Mouse (Mus musculus): ENCODE results near the gene Pigc. TPM values are rescaled to one million over a fixed set of nuclear protein-coding genes. Genes with fewer than 3 reads are reported as not detected.
A peak's percentile ranks its signal among the peaks of the same experiment; 100 is the strongest.

Gene Pigc
- polyA plus RNA-seq, 1 experiment from 2014 or later: 35.7 TPM

GRCm38 (mm10) chr1:161951009-161951779 is 17.8 kb upstream of the Pigc start:
- no peak overlapping the region for H3K9ac ChIP-seq
- 80% methylated on average over 5 of the region's 5 CpGs for WGBS
- no peaks in the 10 kb centered on the region for H3K9me3 ChIP-seq
- no peaks in the 10 kb centered on the region for H3K27me3 ChIP-seq (replicated peaks)
- H3K4me2 ChIP-seq (replicated peaks): no peak overlapping the region
- H3K36me3 ChIP-seq: no peaks in the 10 kb centered on the region
- no peak overlapping the region for H3K4me3 ChIP-seq
- no peak overlapping the region for H3K27ac ChIP-seq
- no peaks in the 10 kb centered on the region for H3K4me1 ChIP-seq
- ATAC-seq (ENCODE audit: low FRiP score, low read depth): no peak

DNA sequence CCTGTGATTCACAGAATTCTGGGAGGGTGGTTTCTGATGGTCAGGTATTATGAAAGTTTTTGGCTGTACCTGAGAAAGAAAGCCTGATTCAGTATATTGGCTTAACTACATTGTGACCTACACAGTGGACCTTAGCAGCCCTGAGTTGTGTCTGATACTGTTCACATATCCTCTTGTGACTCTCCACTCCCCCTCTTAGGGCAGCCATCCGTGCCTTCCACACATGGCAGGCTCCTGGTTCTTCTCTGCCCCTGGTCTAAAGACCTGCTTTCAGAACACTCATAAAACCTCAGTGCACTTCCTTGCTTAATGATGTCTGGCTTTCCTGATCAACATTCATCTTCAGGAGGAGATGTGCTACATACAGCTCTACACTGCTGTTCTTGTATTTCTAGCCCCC is 16.4 kb upstream of the Pigc start:
- no peak for ATAC-seq (ENCODE audit: low FRiP score, low read depth)
- no peak overlapping the region for H3K9ac ChIP-seq
- H3K9me3 ChIP-seq: no peaks in the 10 kb centered on the region
- no peaks in the 10 kb centered on the region for H3K36me3 ChIP-seq
- WGBS: 50% methylated on average over 1 of the region's 1 CpGs
- no peaks in the 10 kb centered on the region for H3K4me1 ChIP-seq
- no peak overlapping the region for H3K4me2 ChIP-seq (replicated peaks)
- H3K27ac ChIP-seq: no peak overlapping the region
- H3K4me3 ChIP-seq: no peak overlapping the region
- H3K27me3 ChIP-seq (replicated peaks): no peaks in the 10 kb centered on the region

DNA sequence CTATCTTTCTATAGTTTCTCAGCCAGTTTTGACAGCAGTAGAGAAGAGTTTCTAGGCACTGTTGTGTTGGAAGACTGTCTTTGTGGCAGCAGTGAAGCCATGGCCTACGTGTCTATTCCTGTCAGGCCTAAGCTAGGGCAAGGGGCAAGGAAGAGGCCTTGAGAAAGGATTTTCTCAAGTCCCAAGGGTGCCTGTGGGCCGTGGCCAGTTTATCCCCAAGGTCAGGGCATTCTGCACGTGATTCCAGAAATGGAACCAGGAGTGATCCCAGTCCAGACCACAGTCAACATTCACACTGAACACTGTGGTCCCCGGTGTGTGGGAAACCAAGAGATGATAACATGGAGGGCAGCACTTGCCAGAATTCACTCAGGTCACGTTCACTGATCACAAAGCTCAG is 13.1 kb upstream of the Pigc start:
- 78% methylated on average over 5 of the region's 5 CpGs for WGBS
- Histone ChIP-seq H3K36me3 (no peaks in the 10 kb centered on the region), H3K4me1 (no peaks in the 10 kb centered on the region), H3K4me2 (replicated peaks) (no peak overlapping the region), H3K9ac (no peak overlapping the region), H3K9me3 (no peaks in the 10 kb centered on the region), H3K27me3 (replicated peaks) (no peaks in the 10 kb centered on the region), H3K27ac (no peak overlapping the region), H3K4me3 (no peak overlapping the region)
- ATAC-seq (ENCODE audit: low FRiP score, low read depth): no peak

DNA sequence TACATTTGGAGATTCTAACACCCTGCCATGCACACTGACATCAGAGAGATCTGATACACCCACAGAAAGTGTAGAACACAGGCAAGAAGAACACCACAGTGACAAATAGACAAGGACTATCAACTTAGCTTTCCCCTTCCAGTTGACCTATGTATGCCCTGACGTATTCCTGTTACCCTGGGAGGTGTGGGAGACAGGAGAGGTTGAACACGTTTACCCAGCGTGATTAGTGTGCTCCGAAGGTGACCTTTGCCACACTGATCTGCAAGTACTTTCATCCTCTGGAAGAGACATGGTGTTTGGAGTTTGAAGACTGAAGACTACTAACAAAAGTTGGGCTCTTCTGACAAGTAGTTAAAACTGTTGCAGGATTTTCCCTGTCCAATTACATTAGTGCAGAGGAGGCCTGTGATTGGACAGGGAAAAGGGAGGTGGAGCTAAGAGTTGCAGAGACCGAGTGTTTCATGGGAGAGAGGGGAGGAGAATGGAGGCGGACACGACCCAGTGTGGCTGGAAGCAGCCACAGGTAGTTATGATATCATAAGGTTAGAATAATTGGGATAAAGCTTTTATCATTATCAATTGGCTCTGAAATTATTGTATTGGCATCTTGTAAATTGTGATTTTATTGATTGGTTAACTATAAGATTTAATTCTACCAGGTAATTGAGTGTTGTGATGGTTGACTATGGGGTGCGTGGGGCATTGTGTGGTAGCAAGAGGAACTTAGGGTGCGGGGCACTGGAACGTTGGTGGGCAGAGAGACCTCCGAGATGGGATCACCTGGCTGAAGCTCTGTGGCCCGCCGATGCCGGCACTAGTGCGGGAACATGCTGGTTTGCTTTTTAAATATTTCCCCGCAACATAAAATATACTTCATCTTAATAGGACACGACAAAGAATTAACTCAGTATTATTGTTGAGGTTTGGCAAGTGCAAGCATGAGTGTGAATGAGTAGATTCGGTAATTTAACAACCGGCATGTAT is 10.7 kb upstream of the Pigc start:
- no peak for ATAC-seq (ENCODE audit: low FRiP score, low read depth)
- no peaks in the 10 kb centered on the region for H3K9me3 ChIP-seq
- WGBS: 84% methylated on average over 19 of the region's 19 CpGs
- no peak overlapping the region for H3K9ac ChIP-seq
- no peaks in the 10 kb centered on the region for H3K27me3 ChIP-seq (replicated peaks)
- no peak overlapping the region for H3K4me3 ChIP-seq
- H3K4me1 ChIP-seq: no peaks in the 10 kb centered on the region
- no peaks in the 10 kb centered on the region for H3K36me3 ChIP-seq
- H3K27ac ChIP-seq: no peak overlapping the region
- H3K4me2 ChIP-seq (replicated peaks): no peak overlapping the region

DNA sequence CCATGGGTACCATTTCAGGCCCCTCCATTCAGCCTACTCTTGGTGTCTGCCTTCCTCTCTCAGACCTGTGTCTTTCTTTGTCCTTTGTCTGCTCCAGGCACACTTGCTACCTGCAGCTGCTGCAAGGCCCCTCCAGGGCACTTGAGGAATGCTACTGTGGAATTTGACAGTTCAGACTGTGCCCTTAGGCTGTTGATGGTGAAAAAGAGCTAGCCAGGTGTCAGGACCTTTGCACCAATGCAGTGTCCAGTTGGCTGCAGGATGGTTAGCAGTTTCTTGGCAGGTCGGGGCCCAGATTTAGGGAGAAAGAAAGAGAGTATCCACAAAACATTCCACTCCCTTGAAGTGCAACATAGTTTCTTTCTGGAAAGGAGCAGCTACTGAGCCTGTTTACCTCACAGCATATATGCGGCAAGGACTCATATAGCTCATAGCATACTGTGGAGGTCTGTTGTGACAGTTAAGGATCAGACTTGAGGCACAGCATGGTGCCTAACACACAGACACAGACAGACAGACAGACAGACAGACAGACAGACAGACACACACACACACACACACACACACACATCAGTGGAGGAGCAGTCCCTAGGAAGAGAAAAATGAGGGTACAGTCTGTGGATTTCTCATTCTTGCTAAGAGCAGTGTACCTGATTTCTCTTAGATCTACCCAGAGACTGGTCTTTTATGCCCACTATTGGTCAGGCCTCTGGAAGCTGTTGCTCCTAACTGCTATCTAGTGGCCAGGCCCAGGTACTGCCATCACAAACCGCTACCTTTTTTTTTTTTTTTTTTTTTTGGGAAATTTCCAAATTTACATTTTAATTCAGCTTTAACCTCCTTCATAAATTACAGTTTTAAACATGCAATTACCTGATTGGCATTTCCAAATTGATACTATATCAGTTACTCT is 6.3 kb upstream of the Pigc start:
- H3K27ac ChIP-seq: no peak overlapping the region
- no peaks in the 10 kb centered on the region for H3K4me1 ChIP-seq
- H3K27me3 ChIP-seq (replicated peaks): no peaks in the 10 kb centered on the region
- ATAC-seq (ENCODE audit: low FRiP score, low read depth): 0 out of 2 replicates have a peak, but pooled peaks have one; percentile 52
- no peaks in the 10 kb centered on the region for H3K9me3 ChIP-seq
- H3K4me3 ChIP-seq: no peak overlapping the region
- 61% methylated on average over 3 of the region's 3 CpGs for WGBS
- no peak overlapping the region for H3K9ac ChIP-seq
- H3K4me2 ChIP-seq (replicated peaks): no peak overlapping the region
- H3K36me3 ChIP-seq: no peaks in the 10 kb centered on the region

DNA sequence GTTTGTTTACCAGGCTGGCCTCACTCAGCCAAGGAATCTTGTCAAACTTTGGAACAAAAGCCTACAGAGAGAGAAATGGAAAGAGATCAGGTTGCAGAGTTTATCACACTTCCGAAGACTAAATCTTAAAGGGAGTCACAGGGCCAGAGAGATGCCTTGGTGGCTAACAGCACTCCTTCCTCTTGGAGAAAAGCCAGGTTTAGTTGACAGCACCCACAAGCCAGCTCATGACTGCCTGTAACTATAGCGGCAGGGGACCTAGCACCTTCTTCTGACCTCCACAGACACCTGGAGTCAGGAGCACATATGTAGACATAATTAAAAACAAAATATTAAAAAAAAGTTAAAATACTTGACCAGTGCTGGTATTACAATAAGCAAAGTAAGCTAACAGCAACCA is 1.1 kb upstream of the Pigc start:
- H3K27ac ChIP-seq: no peak overlapping the region
- H3K4me3 ChIP-seq: no peak overlapping the region
- peaks cover 12% of the 10 kb centered on the region for H3K4me1 ChIP-seq
- no peaks in the 10 kb centered on the region for H3K27me3 ChIP-seq (replicated peaks)
- 90% methylated on average over 2 of the region's 2 CpGs for WGBS
- ATAC-seq (ENCODE audit: low FRiP score, low read depth): no peak
- H3K9me3 ChIP-seq: no peaks in the 10 kb centered on the region
- H3K9ac ChIP-seq: no peak overlapping the region
- H3K4me2 ChIP-seq (replicated peaks): no peak overlapping the region
- H3K36me3 ChIP-seq: peaks cover 6% of the 10 kb centered on the region; the same call in 1 of the 2 replicates

DNA sequence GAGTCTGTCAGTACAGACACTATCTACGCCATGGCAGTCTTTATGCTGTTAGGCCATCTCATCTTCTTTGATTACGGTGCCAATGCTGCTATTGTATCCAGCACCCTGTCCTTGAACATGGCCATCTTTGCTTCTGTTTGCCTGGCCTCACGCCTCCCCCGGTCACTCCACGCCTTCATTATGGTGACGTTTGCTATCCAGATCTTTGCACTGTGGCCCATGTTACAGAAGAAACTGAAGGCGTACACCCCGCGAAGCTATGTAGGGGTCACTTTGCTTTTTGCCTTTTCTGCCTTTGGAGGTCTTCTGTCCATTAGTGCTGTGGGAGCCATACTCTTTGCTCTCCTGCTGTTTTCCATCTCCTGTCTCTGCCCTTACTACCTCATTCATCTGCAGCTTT is 1.9 kb downstream of the Pigc start:
- WGBS: 97% methylated on average over 9 of the region's 9 CpGs
- H3K9me3 ChIP-seq: no peaks in the 10 kb centered on the region
- ATAC-seq (ENCODE audit: low FRiP score, low read depth): no peak
- no peak overlapping the region for H3K27ac ChIP-seq
- no peak overlapping the region for H3K4me2 ChIP-seq (replicated peaks)
- no peak overlapping the region for H3K9ac ChIP-seq
- H3K27me3 ChIP-seq (replicated peaks): no peaks in the 10 kb centered on the region
- H3K4me1 ChIP-seq: peaks cover 12% of the 10 kb centered on the region
- H3K4me3 ChIP-seq: no peak overlapping the region
- H3K36me3 ChIP-seq: peaks cover 6% of the 10 kb centered on the region; the same call in 1 of the 2 replicates

GRCm38 (mm10) chr1:161972233-161972632 is 3.2 kb downstream of the Pigc start:
- ATAC-seq (ENCODE audit: low FRiP score, low read depth): no peak

DNA sequence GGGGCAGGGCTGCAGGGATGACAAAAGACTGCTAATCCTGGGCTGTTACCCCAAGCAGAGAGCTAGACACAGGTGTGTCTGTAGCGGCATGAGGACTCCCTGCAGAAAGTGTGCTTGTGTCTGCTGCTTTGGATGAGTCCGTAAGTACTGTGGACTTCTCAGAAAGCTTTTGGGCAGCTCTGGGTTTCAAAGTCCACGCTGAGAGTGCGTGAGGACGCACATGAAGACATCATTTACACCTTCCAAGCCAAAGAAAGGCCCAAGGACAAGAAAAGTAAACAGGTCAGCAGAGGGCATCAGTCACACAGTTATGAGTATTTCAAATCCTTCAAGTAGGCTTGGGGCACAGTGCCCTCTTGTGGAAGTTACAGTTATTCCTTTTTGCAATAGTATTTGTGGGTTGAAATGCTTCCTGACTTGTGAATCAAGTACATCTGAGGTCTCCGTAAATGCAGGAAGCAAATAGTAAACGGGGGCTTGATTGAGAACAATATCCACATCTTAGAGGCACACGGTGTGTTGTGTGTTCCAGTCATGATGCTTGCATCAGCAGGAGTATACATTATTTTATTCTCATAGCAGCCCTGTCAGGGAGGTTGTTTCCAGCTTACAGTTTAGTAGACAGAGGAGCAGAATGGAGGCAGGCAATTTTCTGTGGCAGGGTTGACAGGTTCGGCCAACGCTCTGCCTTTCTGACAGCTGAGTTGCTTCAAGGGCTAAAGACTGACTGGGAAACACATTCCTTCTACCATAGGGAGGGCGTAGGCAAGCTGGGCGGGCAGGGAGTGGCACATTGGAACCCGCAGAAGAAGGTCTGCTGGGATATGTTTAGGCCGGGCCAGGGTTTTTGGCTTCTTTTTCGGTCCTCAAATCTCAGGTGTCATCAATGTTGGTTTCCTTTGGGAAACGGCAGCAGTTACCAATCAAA is 7.5 kb downstream of the Pigc start:
- H3K27me3 ChIP-seq (replicated peaks): no peaks in the 10 kb centered on the region
- H3K27ac ChIP-seq: no peak overlapping the region
- no peaks in the 10 kb centered on the region for H3K4me1 ChIP-seq
- WGBS: 53% methylated on average over 16 of the region's 16 CpGs
- peak; percentile 67 for ATAC-seq (ENCODE audit: low FRiP score, low read depth)
- H3K4me2 ChIP-seq (replicated peaks): no peak overlapping the region
- no peaks in the 10 kb centered on the region for H3K36me3 ChIP-seq
- H3K9ac ChIP-seq: no peak overlapping the region; the same call in 1 of the 2 replicates
- no peaks in the 10 kb centered on the region for H3K9me3 ChIP-seq
- H3K4me3 ChIP-seq: no peak overlapping the region

More at GRCm38 (mm10) chr1:161972233-161972632, 3.2 kb downstream of the Pigc start:
- Histone ChIP-seq H3K9me3 (no peaks in the 10 kb centered on the region), H3K4me1 (peaks cover 12% of the 10 kb centered on the region), H3K27me3 (replicated peaks) (no peaks in the 10 kb centered on the region), H3K4me2 (replicated peaks) (no peak overlapping the region), H3K9ac (no peak overlapping the region), H3K4me3 (no peak overlapping the region), H3K36me3 (peaks cover 6% of the 10 kb centered on the region; the same call in 1 of the 2 replicates), H3K27ac (no peak overlapping the region)
- WGBS: 92% methylated on average over 8 of the region's 8 CpGs

- Histone ChIP-seq H3K27ac (no peak overlapping the region), H3K9ac (no peak overlapping the region; the same call in 1 of the 2 replicates), H3K4me3 (no peak overlapping the region), H3K36me3 (no peaks in the 10 kb centered on the region), H3K4me2 (replicated peaks) (no peak overlapping the region), H3K27me3 (replicated peaks) (no peaks in the 10 kb centered on the region), H3K4me1 (no peaks in the 10 kb centered on the region), H3K9me3 (no peaks in the 10 kb centered on the region)
- ATAC-seq (ENCODE audit: low FRiP score, low read depth): no peak
- WGBS: 65% methylated on average over 4 of the region's 4 CpGs
Observed at GRCm38 (mm10) chr1:161977331-161977730, 8.3 kb downstream of the Pigc start.

DNA sequence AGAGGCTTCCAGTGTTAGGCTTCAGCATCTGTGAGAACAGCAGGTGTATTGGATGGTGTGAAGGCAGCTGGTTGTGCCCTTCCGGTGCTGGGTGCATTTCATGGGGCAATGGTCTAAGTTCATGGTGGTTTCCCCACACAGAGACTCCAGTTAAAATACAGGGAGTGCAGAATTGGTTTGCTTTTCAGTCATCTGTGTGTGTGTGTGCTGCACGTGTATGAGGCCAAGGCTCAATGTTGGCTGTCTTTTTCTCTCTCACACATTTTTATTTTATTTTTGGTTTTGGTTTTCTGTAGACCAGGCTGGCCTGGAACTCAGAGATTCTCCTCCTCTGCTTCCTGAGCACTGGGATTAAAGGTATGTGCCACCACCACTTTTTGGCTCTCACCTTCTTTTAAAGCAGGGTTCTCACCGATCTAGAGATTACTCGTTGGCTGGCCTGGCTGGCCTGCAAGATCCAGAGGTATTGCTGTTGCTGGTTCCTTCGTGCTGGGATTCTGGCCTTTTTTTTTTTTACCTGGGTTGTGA is 9.3 kb downstream of the Pigc start:
- ATAC-seq (ENCODE audit: low FRiP score, low read depth): no peak
- H3K4me3 ChIP-seq: no peak overlapping the region
- 93% methylated on average over 5 of the region's 5 CpGs for WGBS
- no peaks in the 10 kb centered on the region for H3K27me3 ChIP-seq (replicated peaks)
- no peak overlapping the region for H3K4me2 ChIP-seq (replicated peaks)
- H3K9ac ChIP-seq: no peak overlapping the region
- no peaks in the 10 kb centered on the region for H3K9me3 ChIP-seq
- no peaks in the 10 kb centered on the region for H3K4me1 ChIP-seq
- no peaks in the 10 kb centered on the region for H3K36me3 ChIP-seq
- H3K27ac ChIP-seq: no peak overlapping the region

All from neural tube, embryonic 12.5 days (tissue).